Mouse (Mus musculus) C2C12 (cell line): ENCODE data around the gene Cry1.

ENCODE experiments used
- CEBPB ChIP-seq: IDR thresholded peaks from one replicate; pipeline ENCODE4 v1.6.1; 2011; ENCODE audit warnings: low read depth, mild to moderate bottlenecking, control low read depth, moderate library complexity
- CTCF ChIP-seq: IDR thresholded peaks from one replicate; pipeline ENCODE4 v1.5.1; 2011; ENCODE audit not compliant: control insufficient read depth, insufficient read depth, insufficient read length
- FOSL1 ChIP-seq: IDR thresholded peaks from one replicate; pipeline ENCODE4 v1.8.0; 2011; ENCODE audit warnings: mild to moderate bottlenecking, low read length; ENCODE audit not compliant: poor library complexity, insufficient read depth, severe bottlenecking
- MAX ChIP-seq: IDR thresholded peaks from one replicate; pipeline ENCODE4 v1.6.1; 2011; ENCODE audit warnings: mild to moderate bottlenecking, control low read depth
- MYOD1 ChIP-seq: IDR thresholded peaks from one replicate; pipeline ENCODE4 v1.6.1; 2011; ENCODE audit warnings: low read depth; ENCODE audit not compliant: control insufficient read depth, insufficient read length

DNA sequence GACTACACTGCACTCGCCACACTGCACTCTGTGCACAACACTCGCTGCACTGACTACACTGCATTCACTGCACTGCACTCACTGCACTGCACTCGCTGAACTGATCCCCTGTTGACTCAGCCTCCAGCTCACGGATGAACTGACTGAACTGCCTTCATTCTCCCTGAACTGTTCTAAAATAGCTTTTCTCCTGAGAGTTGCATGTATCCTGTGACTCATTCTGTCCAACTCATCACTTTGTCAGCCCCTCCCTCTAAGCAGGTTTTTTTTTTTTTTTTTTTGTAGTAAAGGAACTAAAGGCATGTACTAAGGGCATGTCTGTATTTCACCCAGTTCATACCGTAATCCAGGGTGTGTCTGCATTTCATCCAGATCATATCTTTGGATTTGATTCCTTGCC, 26.8 kb upstream of the Cry1 start:
- TF ChIP-seq CEBPB (no peak), CTCF (no peak), MAX (no peak), FOSL1 (no peak), MYOD1 (no peak)
